Mouse (Mus musculus) thymus, adult 2 months (tissue): ENCODE results near the gene Taok3.

Experiments used
- CTCF ChIP-seq: fragments of 200-500 bp; IDR thresholded peaks from 2 replicates; pipeline ENCODE4 v1.5.1; 2012; ENCODE audit warnings: mild to moderate bottlenecking, control low read depth, low read length, moderate library complexity, borderline replicate concordance; ENCODE audit not compliant: control insufficient read depth, poor library complexity, insufficient read depth; ENCODE audit errors: extremely low read depth
- POLR2A ChIP-seq: fragments of 200-500 bp; IDR thresholded peaks from 2 replicates; pipeline ENCODE4 v1.6.1; 2012; ENCODE audit warnings: mild to moderate bottlenecking, low read length, control low read depth, moderate library complexity; ENCODE audit not compliant: control insufficient read depth, poor library complexity, insufficient read depth; ENCODE audit errors: extremely low read depth

- TF ChIP-seq CTCF (no peak), POLR2A (no peak)
Measured at GRCm38 (mm10) chr5:117304947-117305346, 185.0 kb downstream of the Taok3 start.
